Mouse (Mus musculus) embryo, embryonic 9.5 days (tissue): Measurements from ENCODE around the gene Ccdc153.

Experiments
- DNase-seq: peaks from one replicate; pipeline ENCODE4 v3.0.0-alpha.2; 2017; ENCODE audit errors: extremely low spot score

The Ccdc153 gene

DNA sequence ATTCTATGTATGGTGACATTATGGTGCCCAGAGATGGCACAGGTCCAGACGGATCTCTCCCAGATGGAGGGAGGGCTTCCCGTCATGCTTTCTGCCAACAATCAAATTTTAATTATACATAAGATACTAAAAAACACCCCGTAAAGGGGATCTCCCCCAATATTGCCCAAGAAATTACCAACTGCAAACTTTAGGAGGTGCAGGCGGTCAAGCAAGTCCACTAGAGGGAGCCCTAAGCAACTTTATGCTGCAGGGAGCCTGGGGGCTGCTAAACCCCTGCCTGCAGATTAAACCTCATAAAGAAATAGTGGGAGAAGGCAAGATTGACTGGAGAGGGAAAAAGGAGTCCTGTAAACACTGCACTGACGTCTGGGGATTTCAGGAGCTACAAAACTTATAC is 1.0 kb upstream of the Ccdc153 start:
- peak; percentile 72 for DNase-seq

DNA sequence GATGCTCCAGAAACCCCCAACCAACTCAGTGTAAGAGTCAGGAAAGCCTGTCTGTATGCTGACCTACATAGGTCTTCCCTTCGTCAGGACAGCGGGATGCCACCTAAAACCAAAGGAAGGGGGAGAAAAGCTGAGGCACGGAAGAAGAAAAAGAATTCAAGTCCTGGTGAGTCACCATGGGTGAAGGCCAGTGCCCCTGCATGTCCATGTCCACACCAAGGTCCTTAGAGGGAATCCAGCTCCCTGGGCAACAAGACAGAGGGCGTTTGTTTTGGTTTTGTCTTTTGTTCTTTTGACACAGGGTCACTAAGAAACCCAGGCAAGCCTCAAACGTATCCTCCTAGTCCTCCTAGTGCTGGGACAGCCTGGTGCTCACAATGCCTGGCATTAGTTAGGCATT is 435 bp downstream of the Ccdc153 start:
- no peak for DNase-seq

DNA sequence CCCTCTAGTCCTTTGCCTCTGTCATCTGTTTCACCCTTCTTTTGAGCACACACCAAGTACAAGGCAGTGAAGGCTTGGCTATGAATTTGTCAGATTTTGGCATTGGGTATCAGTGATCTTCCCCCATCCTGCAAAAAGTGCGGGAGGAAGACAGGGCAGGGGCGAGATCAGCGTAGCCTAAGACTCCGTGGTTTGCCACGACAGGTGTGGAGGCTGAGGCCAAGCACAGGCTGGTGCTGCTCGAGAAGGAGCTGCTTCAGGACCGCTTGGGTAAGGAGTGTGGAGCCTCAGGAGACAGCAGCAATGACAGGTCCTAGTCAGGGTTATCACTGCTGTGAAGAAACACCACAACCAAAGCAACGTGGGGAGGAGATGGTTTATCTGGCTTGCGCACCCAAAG is 942 bp downstream of the Ccdc153 start:
- no peak for DNase-seq

DNA sequence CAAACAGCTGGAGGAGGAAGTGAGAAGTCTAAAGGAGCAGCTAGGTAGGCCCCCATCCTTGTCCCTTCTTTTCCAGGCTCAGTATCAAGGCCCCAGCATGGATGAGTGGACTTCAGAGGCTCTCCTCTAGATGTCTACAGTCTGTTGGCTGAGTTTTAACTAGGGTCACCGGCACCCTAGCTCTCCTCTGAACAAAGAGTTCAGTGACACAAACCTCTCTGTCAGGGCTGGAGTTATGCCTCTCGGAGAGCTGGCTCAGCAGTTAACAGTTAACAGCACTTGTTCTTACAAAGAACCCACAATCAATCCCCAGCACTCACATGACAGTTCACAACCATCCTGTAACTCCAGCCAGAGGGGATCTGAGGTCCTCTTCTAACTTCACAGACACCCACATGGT is 3.1 kb downstream of the Ccdc153 start:
- no peak for DNase-seq

DNA sequence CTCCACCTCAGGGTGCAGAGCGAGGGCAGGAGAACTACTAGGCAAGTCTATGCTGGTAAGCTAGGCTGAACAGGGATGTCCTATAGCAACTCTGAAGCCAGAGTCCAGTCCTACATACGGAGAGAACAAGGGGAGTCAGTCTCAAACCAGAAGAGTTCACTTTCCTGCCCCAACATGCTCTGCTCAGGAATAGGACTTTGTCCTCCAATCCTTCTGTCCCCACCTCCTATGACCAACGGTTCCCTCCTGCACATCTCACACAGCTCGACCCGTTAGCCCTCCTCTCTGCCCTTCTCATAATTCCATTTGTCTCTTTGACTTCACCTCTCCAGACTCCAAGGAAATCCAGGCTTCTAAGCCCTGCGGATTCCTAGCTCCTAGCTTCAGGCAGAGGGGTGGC is 7.4 kb downstream of the Ccdc153 start:
- no peak for DNase-seq

DNA sequence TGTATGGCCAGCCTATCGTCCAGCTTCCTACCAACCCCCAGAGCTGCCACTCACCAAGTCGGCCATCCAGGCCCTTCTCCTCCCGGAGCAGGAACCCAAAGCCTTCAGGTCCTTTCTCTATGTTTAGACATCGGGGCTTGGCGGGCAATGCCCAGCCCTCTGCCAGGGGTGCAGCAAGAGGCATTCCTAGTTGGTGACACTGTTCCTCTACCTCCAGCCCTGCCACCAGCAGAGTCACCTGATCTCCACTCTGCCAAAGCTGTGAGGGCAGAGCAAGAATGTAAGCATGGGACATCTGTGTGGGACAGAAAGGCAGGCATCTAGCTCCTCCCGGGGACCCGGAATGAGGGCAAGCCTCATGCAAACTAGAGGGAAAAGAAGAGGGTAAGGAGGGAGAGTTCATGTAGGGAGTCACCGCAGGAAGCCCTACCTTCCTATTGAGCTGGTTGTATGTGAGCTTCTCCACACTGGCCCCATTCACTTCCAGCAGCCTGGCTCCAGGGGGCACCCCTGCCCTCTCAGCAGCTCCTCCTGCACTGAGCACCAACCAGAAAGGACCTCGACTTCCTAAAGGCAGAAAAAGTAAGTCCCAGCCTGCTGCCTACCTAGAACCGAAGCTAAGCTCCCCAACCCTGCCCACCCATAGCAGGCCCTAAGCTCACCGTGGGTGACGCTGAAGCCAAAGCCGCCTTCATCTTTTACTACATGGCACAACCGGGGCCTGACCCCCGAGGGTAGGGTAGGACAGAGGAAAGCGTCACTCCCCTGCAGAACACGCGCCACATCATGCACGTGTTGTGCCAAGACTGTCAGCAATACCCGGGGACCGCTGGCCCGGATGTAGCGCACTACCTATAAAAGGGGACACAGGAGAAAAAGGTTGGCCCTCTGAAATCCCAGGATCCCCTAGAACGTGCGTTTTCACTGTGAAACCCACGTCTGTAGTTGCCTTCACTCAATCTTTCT is 9.0 kb downstream of the Ccdc153 start:
- DNase-seq, result peak; percentile 57

DNA sequence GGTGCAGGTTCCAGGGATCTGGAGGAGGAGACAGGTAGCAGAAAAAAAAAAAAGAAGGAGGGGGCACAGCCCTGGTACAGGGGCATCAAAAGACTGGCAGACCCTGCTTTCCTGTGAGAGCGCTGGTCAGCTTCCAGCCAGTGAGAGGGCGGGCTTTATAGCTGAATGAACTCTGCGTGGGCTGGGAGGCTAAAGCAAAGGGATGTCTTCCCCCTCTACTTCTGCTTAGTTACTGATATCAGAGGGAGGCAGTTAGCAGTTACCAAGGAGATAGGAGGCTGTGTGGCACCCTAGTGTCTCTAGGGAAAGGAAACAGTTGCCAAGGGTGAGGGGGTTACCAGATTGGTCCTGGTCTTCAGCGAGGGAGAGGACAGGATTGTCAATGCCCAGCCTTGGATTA is 10.0 kb downstream of the Ccdc153 start:
- no peak for DNase-seq

DNA sequence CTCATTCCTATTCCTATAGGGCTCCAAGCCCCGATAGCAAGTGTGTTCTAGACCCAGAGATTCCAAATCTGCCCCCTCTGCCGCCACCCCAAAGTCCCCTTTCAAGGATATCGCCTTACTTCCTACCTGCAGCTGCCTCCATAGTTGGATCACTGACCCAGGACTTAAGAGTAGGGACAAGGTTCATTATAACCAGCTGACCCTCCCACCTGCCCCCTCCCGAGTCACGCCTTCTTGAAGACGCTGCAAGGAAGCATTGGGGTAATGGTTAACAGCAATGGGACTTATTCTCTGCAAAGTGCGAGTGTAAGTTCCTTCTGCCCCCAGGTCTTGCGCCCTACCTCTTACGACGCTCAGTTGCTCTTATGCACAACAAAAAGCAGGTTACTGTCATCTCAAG is 10.8 kb downstream of the Ccdc153 start, which contains the start of gene Pdzd3:
Gene Pdzd3, minus strand, starts transcription at position 158 of the 400 bp plus-strand sequence.
- no peak for DNase-seq

DNA sequence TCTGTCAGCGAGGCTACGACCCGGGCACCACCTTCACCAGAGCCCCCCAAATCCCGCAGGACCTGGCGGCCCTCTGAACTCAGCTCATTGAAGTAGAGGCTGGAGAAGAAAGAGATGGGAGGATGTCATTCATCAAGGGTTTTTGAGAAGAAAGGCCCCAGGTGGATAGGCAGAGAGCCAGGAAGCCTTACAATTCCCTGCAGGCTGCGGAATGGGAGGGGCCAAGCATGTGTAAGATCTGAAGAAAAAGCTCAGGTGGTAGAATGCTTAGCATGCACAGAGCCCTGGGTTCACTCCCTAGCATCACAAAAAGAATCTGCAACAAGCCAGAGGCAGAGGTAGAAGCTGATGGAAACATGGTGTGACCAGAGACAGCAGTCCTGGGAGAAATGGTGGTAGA is 13.0 kb downstream of the Ccdc153 start:
- DNase-seq, result no peak

DNA sequence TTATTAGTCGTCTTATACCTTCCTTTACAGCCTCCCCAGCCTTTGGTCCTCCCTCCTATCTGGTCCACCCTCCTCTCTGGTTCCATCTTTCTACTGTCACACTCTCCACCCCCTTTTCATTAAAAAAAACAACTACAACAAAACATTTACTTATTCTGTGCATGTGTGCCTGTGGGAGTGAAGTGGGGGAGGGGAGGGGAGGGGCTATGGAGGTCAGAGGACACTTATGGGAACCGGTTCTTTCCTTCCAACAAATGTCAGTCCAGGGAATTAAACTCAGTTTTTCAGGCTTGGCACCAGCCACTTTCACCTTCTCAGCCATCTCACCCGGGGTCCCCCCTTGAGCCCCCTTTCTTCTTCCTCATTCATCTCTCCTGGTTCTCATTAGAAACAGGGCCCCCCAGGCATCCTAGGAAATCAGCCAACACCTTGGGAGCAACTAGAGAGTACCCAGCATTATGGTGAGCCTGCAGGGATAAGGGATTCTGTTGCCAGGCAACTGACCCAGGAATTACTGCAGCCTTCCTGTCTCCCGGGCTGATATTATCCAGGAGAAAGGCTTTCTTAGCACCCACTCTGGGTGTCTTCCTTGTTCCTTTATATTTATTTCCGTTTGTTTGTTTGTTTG is 14.1 kb downstream of the Ccdc153 start:
- peak; percentile 39 for DNase-seq

DNA sequence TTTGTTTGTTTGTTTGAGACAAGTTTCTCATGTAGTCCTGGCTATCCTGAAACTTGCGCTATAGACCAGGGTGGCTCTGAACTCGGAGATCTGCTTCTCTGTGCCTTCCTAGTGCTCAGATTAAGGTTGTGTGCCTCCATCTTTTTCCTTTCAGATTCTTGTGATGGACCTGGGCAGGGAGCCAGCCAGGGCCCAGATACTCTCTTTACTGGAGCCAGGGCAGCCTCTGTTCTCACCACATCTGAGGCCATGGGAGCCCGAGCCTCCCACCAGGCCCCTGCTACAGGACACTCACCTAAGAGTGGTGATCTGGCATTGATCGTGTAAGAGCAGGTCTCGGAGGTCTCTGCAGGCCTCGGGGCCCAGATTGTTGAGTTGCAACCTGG is 14.7 kb downstream of the Ccdc153 start:
- no peak for DNase-seq

DNA sequence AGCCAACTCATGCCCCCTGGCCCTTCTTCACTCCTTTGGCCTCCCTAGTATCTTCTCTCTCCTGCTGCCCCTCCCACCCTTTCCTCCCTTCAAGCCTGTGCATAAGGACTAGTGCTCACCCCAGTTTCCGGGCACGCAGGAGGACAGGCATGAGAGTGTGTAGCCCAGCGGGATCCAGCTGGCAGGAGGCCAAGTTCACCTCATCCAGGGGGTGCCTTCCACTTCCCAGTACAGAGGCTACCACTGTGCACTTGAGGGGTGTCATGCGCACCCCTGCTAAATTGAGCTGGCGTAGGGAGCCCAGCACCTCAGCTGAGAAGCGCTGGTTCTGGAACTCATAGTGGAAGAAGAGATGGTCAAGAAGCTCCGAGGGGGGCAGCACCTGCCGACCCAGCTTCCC is 15.7 kb downstream of the Ccdc153 start:
- DNase-seq, result no peak

DNA sequence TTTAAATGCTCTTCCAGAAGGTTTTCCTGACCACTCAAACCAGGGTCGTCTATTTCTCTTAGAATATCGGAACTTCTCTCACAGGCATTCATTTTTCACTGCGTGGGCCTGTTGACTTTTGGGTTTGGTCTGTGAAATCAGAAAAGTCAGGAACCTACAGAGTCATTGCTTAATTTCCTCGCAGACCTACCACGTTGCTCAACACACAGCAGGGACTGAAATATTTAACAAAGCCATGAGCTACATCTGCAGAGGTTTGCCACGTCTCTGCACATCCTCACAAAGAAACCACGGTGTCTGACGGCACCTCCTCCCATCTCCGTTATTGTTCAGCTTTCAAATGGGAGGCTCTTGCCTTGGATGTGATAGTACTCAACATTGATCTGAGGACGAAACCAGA is 18.5 kb downstream of the Ccdc153 start:
- no peak for DNase-seq

DNA sequence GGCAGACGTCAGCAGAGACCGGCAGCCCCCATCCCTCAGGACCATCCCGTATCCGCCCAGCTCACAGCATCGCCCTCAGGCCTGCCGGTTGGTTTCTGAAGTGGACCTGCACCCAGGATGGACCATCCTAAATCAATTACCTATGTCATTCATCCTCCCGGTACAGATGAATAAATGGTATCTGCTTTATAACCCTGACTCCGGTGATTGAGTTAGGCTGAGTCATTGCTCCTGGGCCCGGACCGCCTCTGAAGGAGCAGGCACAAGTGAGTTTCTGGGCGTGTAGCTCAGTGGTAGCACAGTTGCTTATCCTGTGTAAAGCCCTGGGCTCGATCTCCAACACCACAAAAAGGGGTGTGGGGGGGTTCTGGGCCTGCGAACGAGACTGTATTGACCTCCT is 20.9 kb downstream of the Ccdc153 start:
- DNase-seq, result no peak

DNA sequence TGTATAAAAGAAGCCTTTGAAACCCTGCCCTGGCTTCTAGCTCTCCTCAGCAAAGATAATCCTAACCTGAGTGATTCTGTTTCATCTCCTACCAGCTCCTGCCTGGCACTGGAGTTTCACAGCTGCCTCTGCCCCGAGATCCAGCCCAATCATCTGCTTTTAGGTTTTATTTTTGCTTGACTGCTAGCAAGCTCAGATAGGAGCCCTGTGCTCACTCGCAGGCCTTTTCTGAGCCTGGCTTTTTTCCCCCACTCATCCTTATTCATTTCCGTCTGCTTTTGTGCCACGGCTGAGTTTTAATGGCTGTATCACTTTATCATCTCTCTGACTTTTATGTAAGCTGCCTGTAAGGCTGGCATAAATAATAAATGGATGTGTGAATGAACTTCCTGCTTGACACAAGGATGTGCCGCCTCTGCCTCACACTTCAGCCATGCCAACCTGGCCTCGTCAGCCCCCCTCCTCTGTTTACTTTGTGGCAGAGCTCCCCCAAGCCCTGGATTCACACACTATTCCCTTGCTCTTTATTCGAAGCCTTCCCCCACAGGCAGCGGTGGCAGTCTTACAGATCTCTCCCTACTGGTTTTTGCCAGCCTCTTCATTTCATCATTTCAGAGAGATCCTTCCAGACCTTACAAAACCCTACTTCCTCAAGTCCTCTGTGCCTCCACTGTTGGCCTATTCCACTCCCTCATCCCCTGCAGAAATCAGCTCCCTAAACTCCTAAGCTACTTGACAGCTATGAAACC is 26.2 kb downstream of the Ccdc153 start:
- no peak for DNase-seq

DNA sequence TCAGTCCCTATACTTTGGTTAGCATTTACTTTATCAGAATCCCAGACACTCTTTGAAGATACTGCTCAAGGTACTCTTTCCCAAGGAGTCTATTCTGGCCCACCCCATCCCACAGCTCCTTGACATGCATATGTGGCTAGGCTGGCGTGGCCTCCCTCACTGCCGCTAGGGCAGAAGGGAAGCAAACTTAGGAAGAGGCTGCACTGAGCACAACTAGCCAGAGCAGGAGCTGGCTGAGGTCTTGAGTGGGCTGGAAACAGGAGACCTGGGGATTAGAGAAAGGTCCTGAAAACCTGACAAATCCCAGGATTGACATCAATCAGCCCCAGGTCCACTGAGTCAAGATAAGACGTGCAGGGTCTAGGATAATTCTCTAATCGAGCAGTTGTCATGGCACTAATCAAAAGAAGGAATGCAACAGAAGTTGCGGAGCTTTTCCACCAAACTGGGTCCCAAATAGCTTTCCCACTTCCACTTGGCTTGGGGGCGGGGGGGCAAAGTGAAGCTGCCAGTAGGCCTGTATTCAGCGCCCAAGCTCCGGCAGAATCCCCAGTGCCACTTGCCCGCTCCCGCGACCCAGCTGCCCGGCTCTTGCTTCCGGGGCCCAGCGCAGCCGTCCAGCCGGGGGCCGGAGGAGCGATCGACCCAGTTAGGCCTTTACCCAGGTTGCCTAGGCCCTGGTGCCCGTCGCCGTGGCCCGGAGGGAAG is 27.0 kb downstream of the Ccdc153 start:
- DNase-seq, result peak; percentile 25

DNA sequence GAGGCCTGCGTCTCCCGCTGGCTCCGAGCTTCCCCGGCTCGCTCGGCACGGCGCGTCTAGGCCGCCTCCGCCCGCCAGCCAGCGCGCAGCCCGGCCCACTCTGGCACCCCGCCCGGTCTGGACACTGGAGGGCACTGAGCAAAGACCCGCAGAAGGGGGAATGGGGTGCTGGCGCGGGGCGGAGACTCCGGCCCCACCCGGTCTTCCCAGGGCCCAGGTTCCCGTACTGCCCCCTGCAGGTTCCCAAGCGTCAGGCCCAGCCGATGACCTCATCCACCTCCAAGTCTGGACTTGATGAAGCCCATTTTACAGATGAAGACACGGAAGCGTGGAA is 27.5 kb downstream of the Ccdc153 start:
- peak; percentile 77 for DNase-seq

DNA sequence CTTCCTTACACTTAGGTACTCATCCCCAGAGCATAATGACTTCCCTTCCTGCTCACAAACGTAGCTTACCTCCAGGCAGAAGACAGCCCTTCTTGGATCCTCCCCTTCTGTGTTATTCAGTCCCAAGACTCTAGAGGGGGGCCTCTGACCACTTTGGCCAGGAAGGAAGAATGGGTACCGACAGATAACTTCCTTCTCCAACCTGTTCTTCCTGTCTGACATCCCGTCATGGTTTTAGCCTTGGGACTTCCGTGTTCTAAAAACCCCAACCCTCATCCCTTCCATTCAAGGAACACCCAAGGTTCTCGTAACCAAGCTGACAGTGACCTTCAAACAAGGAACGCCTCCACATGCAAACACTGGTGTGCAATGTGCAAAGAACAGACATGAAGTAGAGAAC is 28.0 kb downstream of the Ccdc153 start, which contains the start of gene Nlrx1:
Gene Nlrx1, minus strand, starts transcription at position 168 of the 400 bp plus-strand sequence.
- DNase-seq, result no peak

DNA sequence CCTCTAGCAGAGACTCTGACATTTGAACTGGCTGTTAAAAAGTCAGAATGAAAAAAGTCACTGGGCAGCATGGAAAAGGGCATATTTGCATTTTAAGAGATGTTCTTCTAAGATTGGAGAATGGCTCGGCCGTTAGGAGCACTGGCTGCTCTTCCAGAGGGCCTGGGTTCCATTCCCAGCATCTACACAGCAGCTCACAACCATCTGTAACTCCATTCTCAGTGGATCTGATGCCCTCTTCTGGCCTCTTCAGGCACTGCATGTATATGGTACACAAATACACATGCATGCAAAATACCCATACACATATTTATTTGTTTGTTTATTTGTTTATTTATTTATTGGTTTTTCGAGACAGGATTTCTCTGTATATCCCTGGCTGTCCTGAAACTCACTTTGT is 28.6 kb downstream of the Ccdc153 start:
- no peak for DNase-seq

DNA sequence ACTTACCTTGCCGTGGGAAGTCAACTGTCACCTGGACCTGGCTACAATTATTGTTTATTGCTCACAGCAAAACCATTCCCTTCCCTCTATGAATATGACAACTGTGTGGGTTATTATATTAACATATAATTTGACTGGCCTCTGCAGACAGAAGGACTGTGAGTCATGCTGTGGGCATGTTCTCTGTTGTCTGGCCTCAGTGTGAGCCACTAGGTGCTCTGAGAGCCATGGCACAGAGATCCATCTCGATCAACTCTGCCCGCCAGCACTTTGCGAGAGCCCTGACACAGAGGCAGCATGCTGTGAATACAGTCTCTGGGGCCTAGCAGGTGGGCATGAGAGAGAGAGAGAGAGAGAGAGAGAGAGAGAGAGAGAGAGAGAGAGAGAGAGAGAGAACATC is 29.5 kb downstream of the Ccdc153 start:
- no peak for DNase-seq

DNA sequence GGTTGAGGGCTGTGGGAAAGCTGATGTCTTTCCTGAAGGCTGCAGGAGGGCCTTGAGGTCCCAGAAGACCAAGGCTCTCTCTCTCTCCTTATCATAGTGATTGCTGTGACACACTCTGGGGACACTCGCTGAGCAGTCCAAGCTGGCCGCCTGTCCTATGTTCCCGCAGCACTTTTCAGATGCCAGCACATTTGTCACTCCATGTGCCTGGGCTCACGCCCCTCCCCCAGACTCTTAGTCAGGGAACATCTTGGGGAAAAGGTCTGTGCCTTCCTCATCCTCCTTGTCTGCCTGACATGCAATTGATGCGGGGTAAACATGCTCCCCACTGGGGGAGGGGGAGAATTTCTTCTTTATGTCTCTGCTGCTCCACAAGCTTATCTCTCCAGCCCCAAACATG is 42.7 kb downstream of the Ccdc153 start:
- no peak for DNase-seq
